Mouse (Mus musculus): ENCODE results near the gene Atxn1. TPM values are rescaled to one million over a fixed set of nuclear protein-coding genes. Genes with fewer than 3 reads are reported as not detected.

Gene Atxn1
- total and polyA plus RNA-seq, 3 experiments = 8.0 to 13.1 (median 9.7) TPM

DNA sequence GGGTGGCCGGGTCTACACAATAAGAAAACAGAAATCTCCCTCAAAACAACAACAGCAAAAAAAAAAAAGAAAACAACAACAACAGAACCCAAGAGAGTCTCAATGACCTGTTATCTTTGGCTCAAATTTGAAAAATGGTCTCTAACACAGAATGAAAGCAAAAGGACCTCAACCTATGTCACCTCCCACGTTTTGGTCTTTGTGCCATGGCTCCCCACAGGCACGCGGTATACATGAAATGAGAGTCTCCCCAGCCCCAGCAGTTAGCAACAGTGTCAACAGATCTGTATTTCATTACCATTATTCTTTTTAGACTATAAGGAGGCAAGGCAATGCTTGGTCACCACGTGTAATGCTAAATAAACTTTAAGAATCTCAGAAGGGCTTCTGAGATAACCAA is 110.3 kb downstream of the Atxn1 start:
- peak overlapping the region; percentile 64 for H3K27ac ChIP-seq (ENCODE audit: insufficient read depth, low read depth)
- peaks cover 68% of the 10 kb centered on the region for H3K79me2 ChIP-seq (replicated peaks; ENCODE audit: control insufficient read depth, extremely low read depth, insufficient read depth, poor library complexity, severe bottlenecking)
- dilution Hi-C loops (cut with MboI; ENCODE audit: extremely low pct_ligation_motif_present, extremely low pct_unique_long_range_greater_than_20kb, low sequenced_read_pairs) = no loop called here
- TF ChIP-seq RAD21 (IDR thresholded peaks at IDR 0.05; ENCODE audit: low read depth, low read length) = no peak
- no peak for TF ChIP-seq ZC3H11A (IDR thresholded peaks at IDR 0.05; ENCODE audit: low read depth, low read length)
- TF ChIP-seq ZKSCAN1 (IDR thresholded peaks at IDR 0.05; ENCODE audit: borderline replicate concordance, low read depth, low read length) = no peak
- H3K9ac ChIP-seq (ENCODE audit: insufficient read depth, low read depth) = peak overlapping the region; percentile 32; the same call in 1 of the 2 replicates
- H3K4me1 ChIP-seq (ENCODE audit: control insufficient read depth in 1 of 2, insufficient read depth in 2 of 2) = peaks cover 33 to 88% of the 10 kb centered on the region in 2 experiments
- H3K27me3 ChIP-seq (replicated peaks) = no peaks in the 10 kb centered on the region
- H3K4me2 ChIP-seq (ENCODE audit: insufficient read depth, low read depth, poor library complexity, severe bottlenecking) = peak overlapping the region; percentile 82
- no peaks in the 10 kb centered on the region for H3K9me3 ChIP-seq (replicated peaks; ENCODE audit: low read length)
- no peak for DNase-seq (ENCODE audit: extremely low read depth)
- no peak overlapping the region for H3K4me3 ChIP-seq (replicated peaks in 1 of 3; ENCODE audit: low read depth in 2 of 3, low read length in 2 of 3, poor library complexity in 1 of 3)
- in situ Hi-C loops (cut with MboI; ENCODE audit: low pct_ligation_motif_present, low pct_unique_long_range_greater_than_20kb, low sequenced_read_pairs) = no loop called here
- peaks cover 17 to 41% of the 10 kb centered on the region in 2 experiments for H3K36me3 ChIP-seq (replicated peaks in 1 of 2; ENCODE audit: control insufficient read depth in 1 of 2, insufficient read depth in 1 of 2, low read length in 1 of 2)

GRCm38 (mm10) chr13:45853691-45854090 is 111.1 kb downstream of the Atxn1 start:
- TF ChIP-seq JUN (IDR thresholded peaks at IDR 0.05; ENCODE audit: insufficient read depth, low read depth, low read length) (no peak), EP300 (IDR thresholded peaks at IDR 0.05; ENCODE audit: low read length) (no peak), CTCF (conservative IDR thresholded peaks at IDR 0.05 in 1 of 2, IDR thresholded peaks at IDR 0.05 in 1 of 2; ENCODE audit: low read depth in 2 of 2, low read length in 2 of 2) (no peak), ETS1 (conservative IDR thresholded peaks at IDR 0.05; ENCODE audit: low read depth, low read length) (no peak), ZMIZ1 (IDR thresholded peaks at IDR 0.05; ENCODE audit: low read depth, low read length) (no peak), SMC3 (IDR thresholded peaks at IDR 0.05; ENCODE audit: low read depth, low read length) (no peak), MXI1 (IDR thresholded peaks at IDR 0.05; ENCODE audit: low read depth, low read length) (no peak), USF1 (IDR thresholded peaks at IDR 0.05; ENCODE audit: low read depth, low read length) (no peak), MAZ (IDR thresholded peaks at IDR 0.05; ENCODE audit: low read depth, low read length) (no peak), SIN3A (IDR thresholded peaks at IDR 0.05; ENCODE audit: low read length) (no peak), TCF12 (IDR thresholded peaks at IDR 0.05; ENCODE audit: low read depth, low read length) (no peak)
- Histone ChIP-seq H3K79me2 (replicated peaks; ENCODE audit: control insufficient read depth, extremely low read depth, insufficient read depth, poor library complexity, severe bottlenecking) (peaks cover 64% of the 10 kb centered on the region), H3K27ac (ENCODE audit: insufficient read depth, low read depth) (peak overlapping the region; percentile 54), H3K4me1 (ENCODE audit: control insufficient read depth in 1 of 2, insufficient read depth in 2 of 2) (peaks cover 34 to 86% of the 10 kb centered on the region in 2 experiments), H3K9me3 (replicated peaks; ENCODE audit: low read length) (no peaks in the 10 kb centered on the region), H3K36me3 (replicated peaks in 1 of 2; ENCODE audit: control insufficient read depth in 1 of 2, insufficient read depth in 1 of 2, low read length in 1 of 2) (peaks cover 15 to 39% of the 10 kb centered on the region in 2 experiments), H3K4me3 (replicated peaks in 1 of 3; ENCODE audit: low read depth in 2 of 3, low read length in 2 of 3, poor library complexity in 1 of 3) (no peak overlapping the region), H3K9ac (ENCODE audit: insufficient read depth, low read depth) (no peak overlapping the region; the same call in 1 of the 2 replicates), H3K4me2 (ENCODE audit: insufficient read depth, low read depth, poor library complexity, severe bottlenecking) (no peak overlapping the region; the same call in 1 of the 2 replicates), H3K27me3 (replicated peaks) (no peaks in the 10 kb centered on the region)
- in situ Hi-C loops (cut with MboI; ENCODE audit: low pct_ligation_motif_present, low pct_unique_long_range_greater_than_20kb, low sequenced_read_pairs) = no loop called here
- DNase-seq (ENCODE audit: extremely low read depth) = no peak
- dilution Hi-C loops (cut with MboI; ENCODE audit: extremely low pct_ligation_motif_present, extremely low pct_unique_long_range_greater_than_20kb, low sequenced_read_pairs) = no loop called here

DNA sequence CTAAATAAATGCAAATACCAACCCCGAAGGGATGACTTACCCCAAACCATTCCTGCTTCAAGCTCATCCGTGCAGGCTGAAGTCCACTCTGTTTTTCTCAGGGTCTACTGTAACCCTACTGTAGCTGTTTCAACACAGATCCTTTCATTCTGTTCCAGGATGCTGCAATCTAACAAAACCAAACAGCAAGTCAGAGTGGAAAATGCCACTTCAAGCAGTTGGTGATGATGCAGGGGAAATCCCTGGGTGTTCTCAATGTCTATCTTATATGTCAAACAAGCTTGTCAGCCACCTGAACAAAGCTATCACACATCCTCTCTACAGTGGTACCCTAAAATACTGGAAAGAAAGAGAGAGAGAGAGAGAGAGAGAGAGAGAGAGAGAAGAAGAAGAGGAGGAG is 112.5 kb downstream of the Atxn1 start:
- DNase-seq (ENCODE audit: extremely low read depth) = peak; percentile 78
- peak overlapping the region; percentile 46 for H3K4me2 ChIP-seq (ENCODE audit: insufficient read depth, low read depth, poor library complexity, severe bottlenecking)
- peaks cover 55% of the 10 kb centered on the region for H3K79me2 ChIP-seq (replicated peaks; ENCODE audit: control insufficient read depth, extremely low read depth, insufficient read depth, poor library complexity, severe bottlenecking)
- in situ Hi-C loops (cut with MboI; ENCODE audit: low pct_ligation_motif_present, low pct_unique_long_range_greater_than_20kb, low sequenced_read_pairs) = no loop called here
- peaks cover 15 to 45% of the 10 kb centered on the region in 2 experiments for H3K36me3 ChIP-seq (replicated peaks in 1 of 2; ENCODE audit: control insufficient read depth in 1 of 2, insufficient read depth in 1 of 2, low read length in 1 of 2)
- no peaks in the 10 kb centered on the region for H3K9me3 ChIP-seq (replicated peaks; ENCODE audit: low read length)
- peaks cover 33 to 88% of the 10 kb centered on the region in 2 experiments for H3K4me1 ChIP-seq (ENCODE audit: control insufficient read depth in 1 of 2, insufficient read depth in 2 of 2)
- no peak overlapping the region for H3K4me3 ChIP-seq (replicated peaks in 1 of 3; ENCODE audit: low read depth in 2 of 3, low read length in 2 of 3, poor library complexity in 1 of 3)
- dilution Hi-C loops (cut with MboI; ENCODE audit: extremely low pct_ligation_motif_present, extremely low pct_unique_long_range_greater_than_20kb, low sequenced_read_pairs) = no loop called here
- H3K9ac ChIP-seq (ENCODE audit: insufficient read depth, low read depth) = no peak overlapping the region; the same call in 1 of the 2 replicates
- no peaks in the 10 kb centered on the region for H3K27me3 ChIP-seq (replicated peaks)
- peak overlapping the region; percentile 73 for H3K27ac ChIP-seq (ENCODE audit: insufficient read depth, low read depth)
- TF ChIP-seq SMC3 (IDR thresholded peaks at IDR 0.05; ENCODE audit: low read depth, low read length) (0 out of 2 replicates have a peak, but pooled peaks have one; percentile 1), HCFC1 (IDR thresholded peaks at IDR 0.05; ENCODE audit: low read depth, low read length) (no peak), IRF4 (IDR thresholded peaks at IDR 0.05; ENCODE audit: low read depth, low read length) (0 out of 2 replicates have a peak, but pooled peaks have one; percentile 18), MAX (IDR thresholded peaks at IDR 0.05; ENCODE audit: low read length) (no peak), MAFK (IDR thresholded peaks at IDR 0.05; ENCODE audit: insufficient replicate concordance, low read length) (peak; percentile 55; the same call in 1 of the 2 replicates), ZKSCAN1 (IDR thresholded peaks at IDR 0.05; ENCODE audit: borderline replicate concordance, low read depth, low read length) (no peak), SIN3A (IDR thresholded peaks at IDR 0.05; ENCODE audit: low read length) (peak; percentile 32; the same call in 1 of the 2 replicates), MYC (IDR thresholded peaks at IDR 0.05; ENCODE audit: low read depth, low read length) (no peak), PAX5 (IDR thresholded peaks at IDR 0.05; ENCODE audit: low read length) (no peak), ZC3H11A (IDR thresholded peaks at IDR 0.05; ENCODE audit: low read depth, low read length) (no peak), JUND (conservative IDR thresholded peaks at IDR 0.05; ENCODE audit: low read depth, low read length) (peak; percentile 57; the same call in 1 of the 2 replicates), CHD2 (IDR thresholded peaks at IDR 0.05; ENCODE audit: low read length) (no peak; the same call in 1 of the 2 replicates), EP300 (IDR thresholded peaks at IDR 0.05; ENCODE audit: low read length) (peak; percentile 64; the same call in 1 of the 2 replicates), NRF1 (IDR thresholded peaks at IDR 0.05; ENCODE audit: low read depth, low read length) (no peak), ETS1 (conservative IDR thresholded peaks at IDR 0.05; ENCODE audit: low read depth, low read length) (peak; percentile 65), MXI1 (IDR thresholded peaks at IDR 0.05; ENCODE audit: low read depth, low read length) (no peak), MEF2A (IDR thresholded peaks at IDR 0.05; ENCODE audit: borderline replicate concordance, low read depth, low read length) (peak; percentile 45; the same call in 1 of the 2 replicates)
